Mouse (Mus musculus) heart, adult 11 months (tissue): ENCODE measurements around the gene Tmem243.
"Not testable (repeated sequence)": the region's sequence is repeated elsewhere in the genome, so short reads cannot be mapped to it uniquely, and the experiment has no call there.

Source experiments
- DNase-seq: peaks from one replicate; pipeline ENCODE4 v3.0.0; 2022

The Tmem243 gene

GRCm38 (mm10) chr5:9107296-9108089, 7.0 kb downstream of the Tmem243 start:
- no peak for DNase-seq

- no peak for DNase-seq
Measured at GRCm38 (mm10) chr5:9108490-9108889, 8.0 kb downstream of the Tmem243 start.

DNA sequence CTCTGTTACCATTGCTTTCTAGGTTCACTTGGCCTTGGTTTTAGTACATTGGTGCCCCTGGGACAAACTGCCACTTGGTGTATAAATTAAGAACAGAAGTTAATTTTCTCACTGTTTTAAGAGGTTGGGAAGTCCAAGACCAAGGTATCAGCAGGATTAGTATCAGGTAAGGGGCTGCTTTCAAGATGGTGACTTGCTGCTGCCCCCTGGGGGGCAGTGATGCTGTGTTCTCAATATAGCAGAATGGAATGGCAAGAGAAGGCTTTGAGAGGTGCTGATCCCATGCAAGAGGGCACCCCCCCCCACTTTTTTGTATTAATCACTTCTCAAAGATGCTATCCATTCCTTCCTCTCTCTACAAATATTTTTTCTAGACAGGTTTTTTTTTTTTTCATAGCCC, 9.1 kb downstream of the Tmem243 start:
- peak; percentile 64 for DNase-seq

- DNase-seq, result peak; percentile 39
Measured at GRCm38 (mm10) chr5:9111285-9111684, 10.8 kb downstream of the Tmem243 start.

GRCm38 (mm10) chr5:9111759-9112158, 11.3 kb downstream of the Tmem243 start:
- peak; percentile 91 for DNase-seq

GRCm38 (mm10) chr5:9114162-9114561, 13.7 kb downstream of the Tmem243 start:
- peak; percentile 35 for DNase-seq

- DNase-seq, result no peak
Measured at GRCm38 (mm10) chr5:9124134-9124533, 23.7 kb downstream of the Tmem243 start.

- DNase-seq, result no peak
Measured at GRCm38 (mm10) chr5:9128566-9128965, 28.1 kb downstream of the Tmem243 start.

DNA sequence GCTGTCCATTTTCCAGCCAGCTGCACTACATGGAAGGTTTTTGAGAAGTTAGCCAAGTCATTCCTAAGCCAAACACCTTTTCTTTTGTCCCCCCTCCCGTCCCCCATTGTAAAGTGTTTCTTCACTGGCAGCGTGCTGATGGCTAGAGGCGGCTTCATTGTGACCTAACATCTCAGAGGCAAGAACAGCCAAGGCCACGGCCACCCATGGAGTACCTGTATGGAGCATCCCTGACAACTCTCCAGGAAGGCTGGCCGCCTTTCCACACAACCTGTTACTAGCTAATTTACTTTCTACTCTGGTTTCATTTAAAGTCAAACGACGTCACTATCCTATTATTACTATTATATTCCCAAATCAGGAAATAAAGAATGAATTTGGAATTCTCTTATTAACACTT, 31.3 kb downstream of the Tmem243 start:
- DNase-seq, result no peak

- DNase-seq, result no peak
Measured at GRCm38 (mm10) chr5:9135588-9135987, 35.1 kb downstream of the Tmem243 start.

- DNase-seq, result no peak
Measured at GRCm38 (mm10) chr5:9140724-9141123, 40.3 kb downstream of the Tmem243 start.

DNA sequence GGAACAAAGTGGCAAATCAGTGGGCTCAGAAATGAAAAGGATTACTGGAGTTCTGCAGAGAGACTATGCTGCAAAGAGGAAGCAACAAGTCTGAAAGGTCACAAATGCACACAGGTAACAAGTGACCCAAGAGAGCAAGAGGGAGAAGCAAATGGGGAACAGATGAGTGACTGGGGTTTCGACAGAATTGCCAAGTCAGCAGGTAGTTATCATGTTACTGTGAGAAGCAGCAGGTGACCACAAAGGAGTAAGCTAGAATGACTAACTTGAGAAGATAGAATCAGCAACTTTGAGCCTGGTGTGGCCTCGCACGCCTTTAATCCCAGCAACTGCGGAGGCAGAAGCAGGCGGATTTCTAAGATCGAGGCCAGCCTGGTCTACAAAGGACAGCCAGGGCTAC, 41.9 kb downstream of the Tmem243 start:
- no peak for DNase-seq

GRCm38 (mm10) chr5:9149273-9149850, 48.9 kb downstream of the Tmem243 start:
- no peak for DNase-seq

DNA sequence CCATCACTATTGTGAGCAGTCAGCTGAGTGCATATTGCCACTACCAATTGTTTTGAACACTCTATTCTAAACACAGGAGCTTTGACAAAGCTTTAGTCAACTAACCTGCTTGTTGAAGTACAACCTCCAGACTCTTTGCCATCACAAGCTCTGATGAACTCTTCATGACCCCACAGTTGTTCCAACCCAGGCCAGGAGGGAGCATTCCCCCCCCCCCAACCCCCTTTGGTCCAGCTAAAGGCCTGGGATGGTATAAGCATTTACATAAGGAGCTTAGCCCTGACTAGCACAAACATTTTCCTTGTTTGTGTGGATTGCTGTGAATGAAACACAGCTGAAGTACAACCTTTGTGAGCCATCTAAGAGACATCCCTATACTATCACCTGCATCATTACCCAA, 56.3 kb downstream of the Tmem243 start:
- no peak for DNase-seq

DNA sequence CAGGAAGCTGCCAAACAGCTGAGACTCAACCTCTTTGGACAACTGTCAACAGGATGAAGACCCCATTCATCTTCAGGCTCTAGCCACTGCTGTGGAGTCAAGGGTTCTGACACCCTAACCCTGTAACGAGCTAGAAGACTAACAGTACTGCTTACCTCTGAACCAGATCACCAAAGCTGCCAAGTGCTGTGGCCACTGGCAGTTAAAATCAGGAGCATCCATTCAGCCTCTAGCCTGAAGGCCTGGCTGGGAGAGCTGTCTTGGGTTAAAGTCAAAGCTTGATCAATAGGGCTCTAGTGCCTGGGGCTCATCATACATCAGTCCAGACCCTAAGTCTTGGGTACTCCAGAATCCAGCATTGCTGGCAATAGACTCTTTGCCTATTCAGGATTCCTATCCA, 56.9 kb downstream of the Tmem243 start:
- DNase-seq, result no peak

- DNase-seq, result no peak
Measured at GRCm38 (mm10) chr5:9160831-9161455, 60.5 kb downstream of the Tmem243 start.

DNA sequence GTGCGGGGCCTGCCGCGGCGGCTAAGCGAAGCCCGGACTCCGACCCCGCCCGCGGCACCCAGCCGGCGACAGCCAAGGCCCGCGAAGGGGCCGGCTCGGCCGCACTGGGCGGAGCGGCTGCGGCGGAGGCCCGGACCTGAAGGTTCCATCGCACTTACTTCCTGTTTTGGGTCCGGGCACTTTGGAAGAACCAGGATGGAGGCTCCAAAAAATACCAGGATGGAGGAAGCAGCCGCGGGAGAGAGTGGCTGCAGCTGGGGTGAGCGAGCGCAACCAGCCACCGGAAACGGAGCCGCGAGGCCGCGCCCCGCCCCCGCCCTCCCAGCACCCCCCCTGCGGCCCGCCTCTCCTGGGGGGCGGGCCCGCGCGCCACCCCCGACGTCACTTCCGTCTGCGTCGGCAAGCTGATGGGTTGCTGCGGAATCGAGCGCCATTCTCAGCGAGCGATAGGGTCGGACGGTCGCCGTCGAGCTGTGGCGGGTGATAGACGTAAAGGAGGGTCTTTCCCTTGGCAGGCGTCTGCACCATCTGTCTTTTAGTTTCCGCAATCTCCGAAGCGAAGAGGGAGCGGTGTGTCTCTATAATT, 61.1 kb downstream of the Tmem243 start, which contains the start of gene Dmtf1:
TSS of gene Dmtf1 (minus strand) at position 321 of the 586 bp plus-strand sequence.
- DNase-seq, result peak; percentile 99

GRCm38 (mm10) chr5:9162088-9162487, 61.6 kb downstream of the Tmem243 start:
- DNase-seq, result peak; percentile 94

DNA sequence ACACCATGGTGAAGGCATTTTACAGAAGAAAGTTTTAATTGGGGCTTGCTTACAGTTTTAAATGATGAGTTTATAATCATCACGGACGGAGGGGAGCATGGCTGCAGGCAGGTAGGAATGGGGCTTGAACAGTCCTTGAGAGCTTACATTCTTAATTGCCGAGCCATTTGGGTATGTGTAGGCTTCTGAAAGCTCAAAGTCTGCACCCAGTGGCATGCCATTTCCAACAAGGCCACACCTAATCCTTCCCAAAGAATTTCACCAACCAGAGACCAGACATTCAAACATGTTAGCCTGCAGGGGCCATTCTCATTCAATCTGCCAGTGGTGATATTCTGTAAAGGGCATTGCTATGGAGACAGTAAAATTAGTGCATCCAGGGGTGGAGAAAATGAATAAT, 62.9 kb downstream of the Tmem243 start:
- no peak for DNase-seq

GRCm38 (mm10) chr5:9165151-9165550, 64.7 kb downstream of the Tmem243 start:
- peak; percentile 90 for DNase-seq

- DNase-seq, result no peak
Measured at GRCm38 (mm10) chr5:9166366-9166765, 65.9 kb downstream of the Tmem243 start.

- not testable (repeated sequence) for DNase-seq
Measured at GRCm38 (mm10) chr5:9169328-9170005, 69.0 kb downstream of the Tmem243 start.

DNA sequence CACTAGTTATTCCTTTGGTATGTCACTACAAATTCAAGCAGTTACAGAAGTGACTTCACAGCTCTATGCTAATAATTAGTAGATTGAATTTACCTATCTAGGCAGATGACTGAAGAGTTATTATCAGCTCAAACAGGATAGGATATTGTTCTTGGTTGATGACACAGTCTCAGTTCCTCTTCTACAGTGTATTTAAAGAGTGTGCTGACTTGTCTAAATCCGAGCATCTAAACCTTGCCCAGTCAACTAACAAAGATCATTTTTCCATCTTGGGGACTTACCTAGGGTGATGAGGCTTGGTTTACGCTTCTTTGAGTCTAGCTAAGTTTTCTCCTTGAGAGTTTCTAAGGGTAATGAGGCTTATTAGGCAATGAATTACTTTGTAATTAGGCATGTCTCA, 72.8 kb downstream of the Tmem243 start:
- no peak for DNase-seq
